Mouse (Mus musculus) cerebellum, postnatal 25 days (tissue): ENCODE results near the gene Lrrc18.

Experiments
- DNase-seq, 2 experiments: peaks; one replicate each; pipeline ENCODE4 v3.0.0; 2021; ENCODE audit warnings: mixed read lengths in 2 of 2

The Lrrc18 gene

GRCm38 (mm10) chr14:32991082-32991481 lies at the start of gene Lrrc18:
Gene Lrrc18, plus strand, starts transcription at chr14:32991382.
- no peak for DNase-seq

DNA sequence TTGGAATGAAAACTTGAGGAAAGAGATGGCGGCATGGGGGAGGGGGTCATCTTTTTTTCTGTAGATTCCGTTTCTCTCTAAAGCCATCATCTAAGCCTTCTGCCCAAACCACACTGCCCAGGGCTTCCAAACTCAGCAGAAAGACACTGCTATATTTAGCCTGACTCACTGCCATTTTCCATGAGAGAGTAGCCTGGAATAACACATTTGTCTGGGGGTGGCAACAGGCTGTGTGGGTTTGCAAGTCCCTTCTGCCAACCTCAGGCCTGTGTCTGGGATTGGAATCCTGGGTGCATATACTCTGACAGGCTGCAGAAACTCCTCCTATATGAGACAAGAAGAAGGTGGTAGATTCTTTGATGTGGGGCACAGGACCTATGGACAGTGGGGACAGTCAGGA lies 43.7 kb upstream of the Lrrc18 start:
- no peak for DNase-seq

GRCm38 (mm10) chr14:32950312-32951301 lies 40.6 kb upstream of the Lrrc18 start:
- no peak for DNase-seq

DNA sequence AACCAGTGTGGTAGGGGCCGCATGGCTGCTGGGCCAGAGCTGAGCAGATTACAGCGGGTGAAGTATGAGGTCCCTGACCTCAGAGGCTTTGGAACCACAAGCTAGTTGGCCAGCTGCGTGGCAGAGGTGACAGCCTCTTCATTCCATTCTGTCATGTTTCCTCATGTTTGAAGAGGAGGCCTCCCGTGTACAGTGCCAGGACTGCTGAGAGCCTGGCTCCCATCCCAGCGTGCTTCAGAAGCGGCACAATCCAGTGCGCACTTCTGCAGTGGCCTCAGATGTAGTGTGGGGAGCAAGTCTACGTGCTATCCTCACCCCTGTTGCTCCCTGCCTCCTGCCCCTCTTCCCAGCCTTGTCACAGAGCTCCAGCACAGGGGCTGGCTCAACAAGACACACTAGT lies 34.7 kb upstream of the Lrrc18 start:
- peak; percentile 12 to 42 for DNase-seq

GRCm38 (mm10) chr14:32958671-32959070 lies 32.5 kb upstream of the Lrrc18 start:
- no peak for DNase-seq

GRCm38 (mm10) chr14:32960481-32960880 lies 30.7 kb upstream of the Lrrc18 start:
- DNase-seq = peak; percentile 66 to 75

DNA sequence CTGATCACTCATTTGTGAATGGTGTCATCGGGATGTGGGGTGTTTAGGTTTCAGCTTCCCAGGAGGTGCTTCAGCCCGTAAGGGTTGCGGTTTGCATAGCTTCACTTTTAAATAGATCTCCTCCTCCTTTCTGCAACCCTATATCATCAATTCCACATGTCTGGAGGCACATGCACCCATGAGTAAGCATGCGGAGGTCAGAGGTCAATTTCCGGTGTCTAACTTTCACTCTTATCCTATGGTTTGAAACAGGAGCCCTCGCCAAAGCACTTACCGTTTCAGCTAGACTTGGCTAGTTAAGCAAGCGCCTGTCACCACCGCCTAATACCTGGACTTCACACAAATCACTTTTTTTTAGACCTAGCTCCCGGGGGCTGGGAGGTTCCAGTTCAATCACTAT lies 26.4 kb upstream of the Lrrc18 start:
- DNase-seq = no peak

- DNase-seq = no peak
These were observed 20.5 kb upstream of the Lrrc18 start for GRCm38 (mm10) chr14:32970700-32971099.

DNA sequence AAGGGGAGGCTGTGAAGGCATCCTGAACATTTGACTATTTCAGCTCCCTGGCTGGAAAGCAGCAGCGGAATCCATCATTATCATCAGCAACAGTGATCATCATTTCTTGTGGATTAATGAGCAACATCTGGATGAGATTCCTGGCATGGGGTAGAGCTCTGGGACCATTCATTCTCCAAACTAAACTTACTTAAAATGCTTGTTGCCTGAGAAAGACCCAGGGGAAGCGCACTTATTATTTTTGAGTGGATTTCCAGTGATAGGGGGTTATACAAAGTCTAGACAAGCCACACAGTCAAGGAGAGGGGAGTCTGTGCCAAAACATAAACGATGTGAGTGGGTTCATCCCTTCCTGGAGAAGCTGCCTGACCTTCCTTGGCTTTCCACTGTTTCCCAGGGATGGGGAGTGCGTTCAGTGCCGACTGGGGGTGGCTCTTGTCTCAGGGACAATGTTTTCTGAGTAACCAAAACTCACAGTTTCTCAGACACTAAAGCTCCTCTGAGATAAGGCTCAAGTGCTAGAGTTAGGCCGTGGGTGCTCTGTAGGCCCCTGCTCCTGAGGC lies 6.9 kb upstream of the Lrrc18 start:
- no peak for DNase-seq

- DNase-seq = no peak
These were observed 4.5 kb upstream of the Lrrc18 start for GRCm38 (mm10) chr14:32986659-32987058.

DNA sequence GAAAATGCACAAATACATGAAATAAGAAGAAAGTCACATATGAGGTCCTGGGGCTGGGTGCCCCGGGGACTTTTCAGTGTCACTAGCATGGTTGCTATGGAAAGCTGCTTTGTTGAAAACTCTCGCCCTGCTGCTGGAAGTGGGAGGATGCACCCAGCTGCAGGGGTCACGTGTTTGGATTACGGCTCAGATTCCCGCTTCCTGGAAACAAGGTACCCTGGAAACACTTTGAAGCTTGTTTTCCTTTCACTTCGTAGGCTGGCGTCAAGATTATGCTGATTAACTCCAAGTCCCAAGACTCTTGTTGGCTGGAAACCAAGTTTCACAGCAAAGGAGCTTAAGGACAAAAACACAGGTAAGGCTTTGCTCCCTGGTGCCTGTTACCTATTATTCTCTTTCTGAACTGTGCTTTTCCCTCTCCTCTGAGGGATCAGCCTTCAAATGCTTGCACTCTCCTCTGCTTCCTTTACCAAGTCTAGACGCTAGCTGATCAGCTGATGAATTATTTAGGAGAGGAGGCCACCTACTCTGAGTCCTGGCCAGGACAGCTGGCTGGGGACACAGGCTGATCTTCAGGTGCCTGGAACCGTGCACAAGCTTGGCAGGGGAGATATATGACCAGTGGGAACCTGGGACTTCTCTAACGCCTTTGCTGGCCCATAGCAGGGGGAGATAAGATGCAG lies 3.9 kb downstream of the Lrrc18 start:
- DNase-seq = no peak

GRCm38 (mm10) chr14:32999511-32999910 lies 8.3 kb downstream of the Lrrc18 start:
- no peak for DNase-seq

DNA sequence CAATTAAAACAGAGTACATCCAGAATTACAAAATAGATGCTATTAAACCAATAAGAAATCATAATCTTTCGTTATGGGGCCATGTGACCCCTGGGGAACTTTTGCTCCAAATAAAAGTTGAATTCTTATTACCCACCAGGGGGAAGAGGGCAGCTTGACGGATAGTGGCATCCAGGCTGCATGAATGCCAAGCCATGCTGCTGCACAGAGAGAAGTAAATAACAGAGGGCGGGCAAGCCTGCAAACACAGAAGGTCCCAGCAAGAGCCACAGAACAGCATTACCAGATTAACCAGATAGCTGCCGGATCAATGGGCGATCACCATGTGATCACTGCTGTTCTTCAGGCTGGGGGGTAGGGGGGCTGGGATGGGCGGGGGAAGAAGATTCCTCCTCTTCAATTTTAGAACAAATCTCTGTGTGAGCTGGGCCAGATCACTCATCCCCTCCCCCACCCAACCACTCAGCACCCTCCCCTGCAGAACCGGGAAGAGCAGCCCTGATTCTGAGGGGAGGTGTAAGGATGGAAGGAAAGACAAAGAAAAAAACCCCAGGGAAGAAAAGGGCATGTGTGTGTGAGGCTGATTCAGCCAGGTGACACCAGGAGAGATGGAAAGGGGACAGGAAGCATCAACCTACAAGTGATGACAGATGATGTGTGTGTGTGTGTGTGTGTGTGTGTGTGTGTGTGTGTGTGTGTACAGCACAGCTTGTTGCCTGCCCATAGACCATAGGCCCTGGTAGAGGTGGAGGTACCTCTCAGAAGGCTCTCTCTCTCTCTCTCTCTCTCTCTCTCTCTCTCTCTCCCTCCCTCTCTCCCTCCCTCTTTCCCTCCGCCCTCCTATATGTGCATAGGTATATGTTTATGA lies 9.2 kb downstream of the Lrrc18 start:
- no peak for DNase-seq

- DNase-seq = no peak
These were observed 13.9 kb downstream of the Lrrc18 start for GRCm38 (mm10) chr14:33005114-33005513.

DNA sequence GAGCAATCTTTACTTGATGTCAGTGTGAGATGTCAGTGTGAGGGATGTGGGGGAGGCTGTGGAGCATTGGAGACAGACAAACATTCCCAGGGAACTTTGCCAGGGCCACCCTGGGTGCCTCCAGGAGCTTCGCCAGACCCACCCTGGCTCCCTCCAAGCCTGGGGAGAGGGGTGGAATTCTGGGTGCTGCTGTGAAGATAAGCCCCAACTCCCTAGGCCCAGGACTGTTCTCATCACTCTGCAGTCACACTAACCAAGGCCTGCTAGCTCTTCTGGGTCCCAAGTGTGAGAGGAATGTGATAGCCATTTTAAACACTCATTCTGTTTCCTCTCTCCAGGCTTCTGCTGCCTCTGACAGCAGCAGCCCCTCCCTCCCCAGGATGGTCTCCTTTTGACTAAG lies 16.5 kb downstream of the Lrrc18 start:
- DNase-seq = no peak

GRCm38 (mm10) chr14:33019050-33019449 lies 27.9 kb downstream of the Lrrc18 start:
- DNase-seq = no peak

GRCm38 (mm10) chr14:33019606-33020005 lies 28.4 kb downstream of the Lrrc18 start:
- DNase-seq = no peak

DNA sequence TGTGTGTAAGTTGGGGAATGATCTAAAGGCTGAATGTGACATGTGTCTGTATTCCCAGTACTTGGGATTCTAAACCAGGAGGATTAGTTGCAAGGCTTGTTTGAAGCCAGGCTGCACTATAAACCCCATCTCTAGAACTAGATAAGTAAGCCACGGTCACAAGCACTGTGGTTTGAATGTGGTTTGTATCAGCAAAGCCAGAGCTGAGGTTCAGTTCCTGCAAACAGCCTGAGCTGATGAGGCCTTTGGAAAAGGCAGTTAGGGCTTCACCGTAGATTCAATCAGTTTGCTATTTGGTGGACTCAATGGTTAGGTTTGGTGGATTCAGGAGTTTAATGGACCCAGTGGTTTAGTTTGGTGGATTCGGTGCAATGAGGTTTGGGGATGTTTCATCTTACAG lies 39.7 kb downstream of the Lrrc18 start:
- DNase-seq = no peak

DNA sequence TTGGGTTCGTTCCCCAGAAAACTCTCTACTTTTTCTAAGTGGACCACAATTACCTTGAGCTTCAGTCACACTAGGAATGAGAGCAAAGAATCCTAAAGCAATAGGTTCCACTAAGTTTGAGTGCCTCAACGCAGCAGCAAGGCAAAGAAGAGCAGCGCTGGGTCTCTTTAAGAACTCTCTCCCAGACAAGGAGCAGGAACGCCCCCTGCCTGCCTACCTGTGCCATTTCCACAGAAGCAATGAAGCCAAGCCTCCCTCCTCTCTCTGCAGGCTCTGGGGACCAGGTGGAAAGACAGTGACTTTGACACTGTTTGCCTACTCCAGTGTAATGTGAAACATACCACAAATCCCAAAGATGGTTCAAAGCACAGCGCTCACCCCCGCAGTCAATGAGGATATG lies 42.2 kb downstream of the Lrrc18 start:
- DNase-seq = peak; percentile 11 to 49

- no peak for DNase-seq
These were observed 44.2 kb downstream of the Lrrc18 start for GRCm38 (mm10) chr14:33035386-33035785.

GRCm38 (mm10) chr14:33036811-33037210 lies 45.6 kb downstream of the Lrrc18 start:
- DNase-seq = no peak

DNA sequence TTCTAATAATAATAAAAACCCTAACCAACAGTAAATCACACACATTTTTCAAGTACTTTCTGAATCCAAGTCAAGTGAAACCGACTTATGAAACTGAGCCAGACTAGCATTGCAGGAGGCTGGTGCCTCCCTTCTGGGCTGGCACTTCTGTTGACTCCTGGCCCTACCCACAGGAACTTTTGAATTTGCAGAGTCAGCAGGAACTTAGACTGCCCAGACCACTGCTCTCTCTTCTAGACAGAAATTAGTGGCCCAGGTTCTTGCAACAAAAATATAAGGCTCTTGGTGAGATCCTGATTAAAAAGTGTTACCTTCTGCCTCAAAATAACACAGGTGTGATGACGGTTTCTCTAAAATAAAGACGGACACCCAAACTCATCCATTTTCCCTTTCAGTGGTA lies 54.0 kb downstream of the Lrrc18 start:
- DNase-seq = no peak

DNA sequence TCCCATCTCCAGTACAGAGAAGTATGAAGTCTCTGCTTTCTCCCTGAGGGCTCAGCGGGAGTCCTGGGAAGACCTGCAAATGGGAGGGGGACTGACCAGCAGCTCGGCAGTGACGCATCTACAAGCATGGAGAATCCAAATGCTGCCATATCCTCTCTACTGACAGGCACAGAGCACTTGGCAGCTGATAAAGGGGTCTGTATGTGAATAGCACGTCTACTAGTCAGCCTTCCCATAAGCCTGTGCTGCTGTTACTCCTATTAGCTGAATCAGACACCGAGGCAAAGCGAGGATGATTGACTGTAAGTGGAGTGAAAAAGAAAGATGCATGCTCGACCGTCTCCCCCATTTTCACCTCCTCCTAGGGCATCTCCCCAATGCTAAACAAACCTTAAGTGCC lies 62.3 kb downstream of the Lrrc18 start:
- DNase-seq = no peak
